Mouse (Mus musculus): ENCODE data around the gene Cd3d. TPM values are rescaled to one million over a fixed set of nuclear protein-coding genes. Genes with fewer than 3 reads are reported as not detected.

The Cd3d gene
- total and polyA plus RNA-seq, 2 experiments from 2014 or later, result not detected

DNA sequence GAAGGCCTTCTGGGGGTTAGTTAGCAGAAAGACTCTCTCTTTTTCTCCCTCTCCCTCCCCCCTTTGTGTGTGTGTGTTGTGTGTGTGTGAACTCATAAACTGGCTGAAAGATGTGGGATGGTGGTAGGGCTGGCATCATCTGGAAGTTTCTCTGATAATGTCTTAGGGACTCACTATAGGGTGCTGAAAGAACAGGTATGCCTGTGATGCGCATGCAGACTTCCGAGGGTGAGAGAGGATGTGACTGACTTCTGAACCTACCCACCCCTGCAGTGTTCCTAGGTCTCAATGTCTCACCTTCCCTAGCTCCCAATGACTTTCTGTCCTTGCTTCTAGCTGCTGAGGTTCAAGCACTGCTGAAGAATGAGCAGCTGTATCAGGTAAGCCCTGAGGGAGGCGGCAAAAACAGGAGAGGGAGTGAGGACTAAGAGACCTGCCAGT is 4.2 kb downstream of the Cd3d start:
- H3K9me3 ChIP-seq (ENCODE audit: low read length), result no peaks in the 10 kb centered on the region
- peak overlapping the region; percentile 5; the same call in 1 of the 2 replicates for H3K4me2 ChIP-seq (ENCODE audit: low read depth, low read length, poor library complexity, severe bottlenecking)
- 75% methylated on average over 3 of the region's 3 CpGs for WGBS
- no peak for TF ChIP-seq CTCF (IDR thresholded peaks at IDR 0.05)
- no peak for ATAC-seq (ENCODE audit: low FRiP score)
- no peaks in the 10 kb centered on the region for H3K36me3 ChIP-seq (ENCODE audit: insufficient read depth, low read length)
- H3K27ac ChIP-seq (ENCODE audit: low read depth, low read length), result no peak overlapping the region
- no peaks in the 10 kb centered on the region; the same call in 1 of the 2 replicates for H3K27me3 ChIP-seq (ENCODE audit: insufficient read depth, low read length)
- H3K9ac ChIP-seq (replicated peaks; ENCODE audit: low read length, poor library complexity, severe bottlenecking), result no peak overlapping the region
- no peaks in the 10 kb centered on the region for H3K4me1 ChIP-seq (ENCODE audit: insufficient read depth, low read length)
- no peak overlapping the region for H3K4me3 ChIP-seq (ENCODE audit: low read depth, low read length)
- no peak for DNase-seq (ENCODE audit: low spot score)

DNA sequence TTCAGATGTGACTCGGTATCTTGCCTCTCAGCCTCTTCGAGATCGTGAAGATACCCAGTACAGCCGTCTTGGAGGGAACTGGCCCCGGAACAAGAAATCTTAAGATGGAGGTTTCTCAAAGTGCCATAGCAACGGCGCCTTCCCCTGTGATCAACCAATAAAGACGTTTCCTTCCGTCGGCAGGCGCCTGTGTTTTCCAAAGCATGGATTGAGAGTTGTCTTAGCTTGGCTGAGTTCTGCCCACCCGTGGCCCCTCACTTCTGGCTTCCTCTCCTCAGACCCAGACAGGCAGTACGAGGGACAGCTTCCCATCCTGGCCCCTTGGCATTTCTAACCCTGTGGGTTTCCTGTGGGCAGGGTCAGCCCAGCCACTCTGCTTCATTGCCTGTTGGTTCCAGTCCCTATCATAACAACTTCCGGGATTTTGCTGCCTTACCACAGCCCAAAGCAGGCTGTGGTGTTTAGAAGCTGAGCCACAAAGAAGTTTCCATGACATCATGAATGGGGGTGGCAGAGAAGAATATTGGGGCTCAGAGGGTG is 4.7 kb downstream of the Cd3d start:
- Histone ChIP-seq H3K27me3 (ENCODE audit: insufficient read depth, low read length) (no peaks in the 10 kb centered on the region), H3K36me3 (ENCODE audit: insufficient read depth, low read length) (no peaks in the 10 kb centered on the region), H3K9ac (replicated peaks; ENCODE audit: low read length, poor library complexity, severe bottlenecking) (no peak overlapping the region), H3K9me3 (ENCODE audit: low read length) (no peaks in the 10 kb centered on the region), H3K27ac (ENCODE audit: low read depth, low read length) (no peak overlapping the region), H3K4me3 (ENCODE audit: low read depth, low read length) (no peak overlapping the region), H3K4me1 (ENCODE audit: insufficient read depth, low read length) (no peaks in the 10 kb centered on the region), H3K4me2 (ENCODE audit: low read depth, low read length, poor library complexity, severe bottlenecking) (peak overlapping the region; percentile 5; the same call in 1 of the 2 replicates)
- ATAC-seq (ENCODE audit: low FRiP score) (no peak), DNase-seq (ENCODE audit: low spot score) (no peak)
- WGBS, result 47% methylated on average over 14 of the region's 14 CpGs
- no peak for TF ChIP-seq CTCF (IDR thresholded peaks at IDR 0.05)

DNA sequence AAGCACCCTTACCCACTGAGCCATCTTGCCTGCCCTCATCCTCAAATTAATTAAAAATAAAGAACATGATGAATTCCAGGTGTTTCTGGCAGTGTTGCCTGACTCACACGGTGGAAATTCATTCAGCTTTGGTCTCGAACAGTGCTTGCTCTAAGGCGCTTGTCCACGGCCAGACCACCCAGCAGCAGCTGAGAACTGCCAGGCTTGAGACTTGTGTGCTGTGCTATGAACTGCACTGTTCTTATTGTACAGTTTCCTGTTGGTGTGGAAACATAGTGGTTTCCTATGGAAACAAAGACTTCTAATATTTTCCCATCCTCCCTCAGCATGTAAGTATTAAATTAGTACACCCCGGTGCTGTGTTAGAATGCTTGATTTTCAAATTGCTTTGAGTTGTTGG is 5.4 kb downstream of the Cd3d start:
- TF ChIP-seq CTCF (IDR thresholded peaks at IDR 0.05), result no peak
- H3K4me2 ChIP-seq (ENCODE audit: low read depth, low read length, poor library complexity, severe bottlenecking), result no peak overlapping the region
- no peak overlapping the region for H3K27ac ChIP-seq (ENCODE audit: low read depth, low read length)
- H3K9me3 ChIP-seq (ENCODE audit: low read length), result no peaks in the 10 kb centered on the region
- WGBS, result 81% methylated on average over 5 of the region's 5 CpGs
- no peaks in the 10 kb centered on the region for H3K27me3 ChIP-seq (ENCODE audit: insufficient read depth, low read length)
- no peak overlapping the region for H3K4me3 ChIP-seq (ENCODE audit: low read depth, low read length)
- H3K9ac ChIP-seq (replicated peaks; ENCODE audit: low read length, poor library complexity, severe bottlenecking), result no peak overlapping the region
- H3K36me3 ChIP-seq (ENCODE audit: insufficient read depth, low read length), result no peaks in the 10 kb centered on the region
- ATAC-seq (ENCODE audit: low FRiP score) (no peak), DNase-seq (ENCODE audit: low spot score) (no peak)
- no peaks in the 10 kb centered on the region for H3K4me1 ChIP-seq (ENCODE audit: insufficient read depth, low read length)

DNA sequence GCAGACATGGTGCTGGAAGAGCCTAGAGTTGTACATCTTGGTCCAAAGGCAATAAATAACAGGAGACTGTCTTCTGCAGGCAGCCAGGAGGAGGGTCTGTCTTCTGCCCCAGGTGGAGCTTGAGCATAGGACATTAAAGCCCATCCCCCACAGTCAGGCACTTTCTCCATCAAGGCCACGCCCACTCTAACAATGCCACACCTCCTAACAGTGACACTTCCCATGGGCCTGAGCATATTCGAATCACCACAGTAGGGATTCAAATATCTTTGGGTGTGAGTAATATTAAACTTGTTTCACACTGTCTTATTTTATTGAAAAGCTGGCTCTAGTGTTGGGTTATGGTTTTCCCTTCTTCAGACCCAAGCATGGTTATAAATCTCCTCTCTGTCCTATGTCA is 10.2 kb downstream of the Cd3d start:
- H3K9ac ChIP-seq (replicated peaks; ENCODE audit: low read length, poor library complexity, severe bottlenecking), result no peak overlapping the region
- no peak overlapping the region for H3K4me2 ChIP-seq (ENCODE audit: low read depth, low read length, poor library complexity, severe bottlenecking)
- H3K9me3 ChIP-seq (ENCODE audit: low read length), result no peaks in the 10 kb centered on the region
- no peak for ATAC-seq (ENCODE audit: low FRiP score)
- H3K4me1 ChIP-seq (ENCODE audit: insufficient read depth, low read length), result no peaks in the 10 kb centered on the region
- H3K4me3 ChIP-seq (ENCODE audit: low read depth, low read length), result no peak overlapping the region
- no peak overlapping the region for H3K27ac ChIP-seq (ENCODE audit: low read depth, low read length)
- TF ChIP-seq CTCF (IDR thresholded peaks at IDR 0.05), result no peak
- no peaks in the 10 kb centered on the region for H3K27me3 ChIP-seq (ENCODE audit: insufficient read depth, low read length)
- H3K36me3 ChIP-seq (ENCODE audit: insufficient read depth, low read length), result no peaks in the 10 kb centered on the region
- no peak for DNase-seq (ENCODE audit: low spot score)
- 78% methylated on average over 2 of the region's 2 CpGs for WGBS

DNA sequence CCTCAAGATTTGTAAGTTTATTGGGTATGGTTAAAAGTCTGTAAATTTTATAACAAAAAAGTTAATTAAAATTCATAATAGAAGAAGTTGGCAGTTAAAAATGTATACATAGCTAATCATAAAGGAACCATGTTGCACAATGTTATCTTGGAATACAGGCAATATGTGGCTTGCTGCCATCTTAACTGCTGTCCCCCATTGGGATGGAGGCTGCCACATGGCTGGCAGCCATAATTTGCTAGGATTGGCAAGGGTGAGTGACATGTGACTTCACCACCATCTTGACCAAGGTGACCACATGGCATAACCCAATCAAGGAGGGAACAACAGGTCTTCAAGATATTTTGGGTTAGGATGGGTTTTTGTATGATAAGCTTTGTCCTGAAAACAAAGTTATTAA is 10.7 kb downstream of the Cd3d start:
- no peak for ATAC-seq (ENCODE audit: low FRiP score)

DNA sequence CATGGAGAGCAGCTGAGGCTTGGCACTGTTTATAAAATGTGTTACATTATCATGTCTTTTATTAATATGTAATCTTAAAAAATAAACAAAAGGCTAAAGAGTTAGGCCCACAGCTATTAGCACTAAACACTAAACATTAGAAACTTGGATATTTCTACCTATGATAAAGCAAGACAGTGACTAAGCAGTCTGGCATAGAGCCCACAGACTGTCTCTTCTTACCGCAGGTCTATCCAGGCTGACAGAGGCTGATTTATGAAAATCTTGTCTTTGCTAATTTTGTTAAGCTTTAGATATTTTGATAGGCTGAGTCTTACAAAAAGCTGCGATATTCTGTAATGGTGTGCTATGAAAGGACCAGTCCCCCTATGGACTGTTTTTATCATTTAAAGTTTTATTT is 11.7 kb downstream of the Cd3d start:
- DNase-seq (ENCODE audit: low spot score), result no peak
- Histone ChIP-seq H3K4me3 (ENCODE audit: low read depth, low read length) (no peak overlapping the region), H3K27me3 (ENCODE audit: insufficient read depth, low read length) (no peaks in the 10 kb centered on the region), H3K27ac (ENCODE audit: low read depth, low read length) (no peak overlapping the region), H3K9me3 (ENCODE audit: low read length) (no peaks in the 10 kb centered on the region), H3K4me2 (ENCODE audit: low read depth, low read length, poor library complexity, severe bottlenecking) (no peak overlapping the region), H3K36me3 (ENCODE audit: insufficient read depth, low read length) (no peaks in the 10 kb centered on the region), H3K4me1 (ENCODE audit: insufficient read depth, low read length) (no peaks in the 10 kb centered on the region), H3K9ac (replicated peaks; ENCODE audit: low read length, poor library complexity, severe bottlenecking) (no peak overlapping the region)
- TF ChIP-seq CTCF (IDR thresholded peaks at IDR 0.05), result no peak
- ATAC-seq (ENCODE audit: low FRiP score), result no peak
- WGBS, result 91% methylated on average over 2 of the region's 2 CpGs

More for the DNA sequence above, 10.7 kb downstream of the Cd3d start:
- Histone ChIP-seq H3K4me1 (ENCODE audit: insufficient read depth, low read length) (no peaks in the 10 kb centered on the region), H3K27me3 (ENCODE audit: insufficient read depth, low read length) (no peaks in the 10 kb centered on the region), H3K27ac (ENCODE audit: low read depth, low read length) (no peak overlapping the region), H3K4me3 (ENCODE audit: low read depth, low read length) (no peak overlapping the region), H3K4me2 (ENCODE audit: low read depth, low read length, poor library complexity, severe bottlenecking) (no peak overlapping the region), H3K9me3 (ENCODE audit: low read length) (no peaks in the 10 kb centered on the region), H3K9ac (replicated peaks; ENCODE audit: low read length, poor library complexity, severe bottlenecking) (no peak overlapping the region), H3K36me3 (ENCODE audit: insufficient read depth, low read length) (no peaks in the 10 kb centered on the region)
- DNase-seq (ENCODE audit: low spot score), result no peak
- no peak for TF ChIP-seq CTCF (IDR thresholded peaks at IDR 0.05)
